Mouse (Mus musculus) ZHBTc4 (cell line): ENCODE data around the gene Gm3880.
A peak's percentile ranks its signal among the peaks of the same experiment; 100 is the strongest.
"Not testable (repeated sequence)": the region's sequence is repeated elsewhere in the genome, so short reads cannot be mapped to it uniquely, and the experiment has no call there.

Source experiments
- DNase-seq: peaks from one replicate; pipeline ENCODE4 v3.0.0-alpha.2; 2011; ENCODE audit warnings: low read depth, low spot score

Gm3880 gene

DNA sequence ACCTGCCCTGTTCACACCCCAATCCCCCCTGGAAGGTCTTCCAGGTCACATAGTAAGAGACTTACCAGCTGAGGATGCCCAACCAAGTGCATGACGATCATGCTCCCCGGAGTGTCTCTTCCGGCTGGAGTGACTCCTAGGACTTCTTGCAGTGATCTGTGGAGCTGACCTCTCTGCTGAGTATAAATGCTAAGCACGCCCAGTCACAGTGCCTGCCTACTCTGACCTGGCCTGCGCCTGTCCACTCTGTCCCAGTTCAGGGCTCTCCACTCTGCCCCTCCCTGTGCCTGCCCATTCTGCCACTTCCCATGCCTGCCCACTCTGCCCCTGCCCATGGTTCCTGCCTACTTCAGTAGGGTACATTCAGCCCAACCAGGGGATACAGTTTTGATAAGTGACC is at the start of gene Gm3880:
Gm3880 (minus strand) TSS at position 101 of the 400 bp plus-strand sequence.
- DNase-seq = not testable (repeated sequence)

DNA sequence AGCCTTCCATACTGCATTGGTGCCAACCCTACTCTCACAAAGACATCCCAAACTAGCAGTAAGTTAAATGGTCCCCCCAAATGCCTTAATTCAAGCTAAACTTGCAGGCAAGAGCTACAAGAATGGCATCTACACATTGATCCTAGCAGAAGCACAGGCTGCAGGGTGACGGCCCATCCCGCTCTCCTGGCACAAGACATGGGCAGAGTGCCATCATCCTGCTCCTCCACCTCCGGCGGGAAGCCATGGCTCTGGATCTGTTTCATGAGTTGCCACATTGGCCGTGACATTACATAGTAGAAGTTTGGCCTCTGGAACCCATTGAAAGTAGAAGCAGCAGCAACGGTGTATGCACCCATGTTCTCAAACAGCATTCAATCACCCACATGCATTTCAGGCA is 37.5 kb upstream of the Gm3880 start:
- not testable (repeated sequence) for DNase-seq

DNA sequence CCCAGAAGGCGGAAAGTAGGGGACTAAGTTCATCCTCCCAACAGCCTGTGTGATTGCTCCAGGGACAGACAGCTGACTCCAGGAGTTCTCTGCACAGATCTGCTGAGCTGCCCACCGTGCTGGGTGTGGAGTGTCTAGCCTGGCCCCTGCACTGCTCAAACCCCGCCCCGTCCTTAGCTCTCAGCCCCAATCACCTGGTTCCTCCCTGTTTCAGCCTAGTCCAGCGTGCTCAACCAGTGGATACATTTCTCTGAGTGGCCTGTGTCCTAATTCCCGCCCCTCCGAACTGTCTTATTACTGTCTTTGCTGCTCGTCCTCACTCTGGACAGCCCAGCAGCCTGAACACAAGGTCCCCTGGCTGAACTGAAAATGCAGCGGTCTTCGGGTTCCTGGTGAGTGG is 20.8 kb upstream of the Gm3880 start, which contains the start of the genes Gm9112 and Dmrtc1b:
Gm9112 (minus strand) TSS at position 101 of the 400 bp plus-strand sequence.
Dmrtc1b (plus strand) TSS at position 331 of the 400 bp plus-strand sequence.
- DNase-seq = not testable (repeated sequence)

DNA sequence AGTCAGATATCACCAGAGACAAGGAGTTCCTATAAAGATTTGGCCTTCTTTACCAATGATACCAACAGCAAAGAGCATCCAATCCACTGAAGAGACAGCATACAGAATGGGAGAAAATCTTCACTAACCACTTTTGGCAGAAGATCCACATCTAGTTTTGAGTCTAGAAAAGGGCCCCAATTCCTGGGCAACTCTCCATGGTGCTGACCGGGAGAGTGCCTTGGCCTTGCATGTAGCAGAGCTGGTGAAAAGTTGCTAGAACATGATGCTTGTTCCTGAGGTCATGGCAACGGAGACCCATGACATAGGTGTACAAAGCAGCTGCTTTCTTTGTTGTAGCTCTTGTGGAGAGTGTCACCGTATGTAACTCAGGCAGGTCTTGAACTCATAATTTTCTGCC is 13.9 kb upstream of the Gm3880 start:
- DNase-seq = peak; percentile 11

DNA sequence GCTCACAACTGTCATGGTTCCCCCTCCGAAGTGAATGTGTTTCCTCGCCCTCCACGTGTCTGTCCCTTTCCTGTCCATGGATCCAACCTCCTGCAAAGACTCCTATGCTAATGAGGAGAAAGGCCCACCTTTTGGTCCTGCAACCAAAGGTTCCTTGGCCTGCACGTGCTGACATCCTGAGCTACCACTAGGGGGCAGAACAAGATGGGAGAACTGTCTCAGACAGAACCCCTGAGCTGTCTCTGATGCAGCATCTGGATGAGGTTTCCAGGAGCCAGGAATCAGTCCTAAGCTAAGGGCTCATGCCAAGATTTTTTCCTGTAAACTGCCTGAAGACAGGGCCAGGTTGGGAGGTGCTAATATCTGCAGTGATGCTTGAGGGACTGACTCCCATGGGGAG is 2.5 kb upstream of the Gm3880 start:
- peak; percentile 39 for DNase-seq

DNA sequence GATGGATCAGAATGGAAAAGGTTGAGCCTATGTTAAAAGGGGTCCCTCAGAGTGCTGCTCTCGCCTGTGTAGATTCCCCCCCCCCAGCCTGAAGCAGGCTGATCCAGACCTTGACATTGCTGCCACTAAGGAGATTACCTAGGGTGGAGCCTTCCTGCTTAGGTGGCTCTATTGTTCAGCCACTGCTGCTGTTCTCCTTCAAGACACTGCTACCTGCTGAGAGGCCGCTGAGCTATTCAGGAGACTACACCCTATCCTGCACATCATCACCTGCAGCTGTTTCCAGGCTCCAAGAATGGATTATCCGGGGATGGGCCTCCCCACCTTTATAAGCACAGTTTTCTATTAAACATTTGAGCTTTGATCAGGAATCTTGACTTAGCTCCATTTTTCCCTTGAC is 2.1 kb downstream of the Gm3880 start:
- DNase-seq = peak; percentile 46

DNA sequence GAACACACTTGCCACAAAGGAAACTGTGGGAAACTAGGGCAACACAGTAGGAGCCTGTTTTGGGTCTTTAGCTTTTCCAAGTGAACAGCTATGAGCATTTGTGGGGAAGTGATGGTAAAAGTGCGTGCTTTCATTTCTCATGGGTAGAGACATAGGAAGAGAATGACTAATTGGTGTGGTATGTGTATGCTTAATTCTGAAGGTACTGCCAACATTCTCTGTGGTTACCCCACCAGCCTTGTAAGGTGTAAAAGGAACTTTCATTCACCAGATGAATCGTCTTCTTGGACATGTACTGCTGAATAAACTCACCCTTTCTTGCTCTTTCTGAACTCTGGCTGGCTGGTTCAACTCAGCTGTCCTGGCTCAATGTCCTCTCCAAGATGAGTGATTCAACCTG is 20.1 kb downstream of the Gm3880 start:
- no peak for DNase-seq

DNA sequence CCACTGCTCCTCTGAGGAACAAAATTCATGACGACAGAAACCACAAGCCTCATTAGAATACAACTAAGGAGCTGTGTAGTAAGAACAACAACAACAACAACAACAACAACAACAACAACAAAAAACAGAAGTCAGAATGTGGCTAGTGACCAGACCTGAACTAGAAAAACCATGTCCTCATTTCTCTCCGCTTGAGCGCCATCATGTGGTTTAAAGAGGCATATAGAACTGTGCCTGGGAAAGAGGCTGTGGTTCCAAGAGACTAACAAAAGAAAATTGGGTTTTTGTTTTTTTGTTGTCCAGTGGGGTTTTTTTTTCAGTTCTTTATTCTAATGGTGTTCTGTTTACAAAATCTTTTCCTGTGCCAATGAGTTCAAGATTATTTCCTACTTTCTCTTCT is 26.1 kb downstream of the Gm3880 start:
- DNase-seq = peak; percentile 28

DNA sequence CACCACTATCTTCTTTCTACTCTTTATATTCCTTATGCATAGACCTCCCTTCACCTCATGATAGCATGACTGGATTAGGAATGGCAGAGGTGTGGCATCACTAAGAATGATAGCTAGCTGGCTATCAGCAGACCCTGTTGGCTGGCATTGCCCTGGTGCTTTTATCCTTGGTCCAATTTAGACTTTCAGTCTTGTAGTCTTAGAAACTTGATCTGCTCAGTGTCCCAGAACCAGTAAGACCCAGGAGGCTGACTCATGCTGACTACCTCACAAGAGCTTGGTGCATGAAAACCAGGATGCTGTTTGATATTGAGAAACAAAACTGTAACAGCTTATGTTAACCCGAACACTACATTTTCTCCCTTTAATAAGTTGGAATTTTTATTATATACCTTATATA is 41.1 kb downstream of the Gm3880 start:
- DNase-seq = no peak

DNA sequence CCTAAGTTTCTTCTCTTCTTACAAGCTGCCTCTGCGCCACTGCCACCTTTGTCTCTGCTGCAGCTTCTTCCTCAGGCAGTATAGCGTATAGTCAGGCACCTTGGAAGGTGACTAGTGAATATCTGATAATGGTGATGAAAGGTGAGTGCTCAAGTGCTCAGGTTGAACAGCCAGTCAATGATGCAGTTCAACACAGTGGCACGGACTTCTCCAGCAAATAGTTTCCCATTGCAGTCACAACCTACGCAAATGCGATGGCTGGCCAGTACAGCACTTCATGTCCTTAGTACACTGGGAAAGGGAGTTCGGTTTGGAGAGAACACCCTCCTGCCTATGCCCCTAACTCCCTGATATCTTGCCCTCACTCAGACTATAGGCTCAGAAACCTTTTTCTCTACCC is 41.6 kb downstream of the Gm3880 start:
- DNase-seq = no peak

DNA sequence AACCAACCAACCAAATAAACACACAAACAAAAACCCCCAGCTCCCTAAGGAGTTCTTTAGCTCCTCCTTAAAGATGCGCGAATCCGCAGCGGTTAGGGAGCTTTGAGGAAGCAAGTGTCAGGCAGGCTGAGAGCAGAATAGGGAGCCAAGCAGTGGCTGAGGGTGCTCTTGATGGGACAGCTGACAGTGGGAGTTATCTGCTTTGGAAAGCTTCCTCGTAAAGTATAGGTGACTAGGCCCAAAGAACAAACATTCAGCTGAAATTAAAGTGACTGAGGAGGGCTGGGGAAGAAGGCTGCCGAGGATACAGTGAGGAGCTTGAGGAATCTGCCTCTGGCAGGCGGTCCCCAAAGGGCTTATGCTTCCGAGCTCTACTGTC is 42.2 kb downstream of the Gm3880 start:
- DNase-seq = peak; percentile 35

DNA sequence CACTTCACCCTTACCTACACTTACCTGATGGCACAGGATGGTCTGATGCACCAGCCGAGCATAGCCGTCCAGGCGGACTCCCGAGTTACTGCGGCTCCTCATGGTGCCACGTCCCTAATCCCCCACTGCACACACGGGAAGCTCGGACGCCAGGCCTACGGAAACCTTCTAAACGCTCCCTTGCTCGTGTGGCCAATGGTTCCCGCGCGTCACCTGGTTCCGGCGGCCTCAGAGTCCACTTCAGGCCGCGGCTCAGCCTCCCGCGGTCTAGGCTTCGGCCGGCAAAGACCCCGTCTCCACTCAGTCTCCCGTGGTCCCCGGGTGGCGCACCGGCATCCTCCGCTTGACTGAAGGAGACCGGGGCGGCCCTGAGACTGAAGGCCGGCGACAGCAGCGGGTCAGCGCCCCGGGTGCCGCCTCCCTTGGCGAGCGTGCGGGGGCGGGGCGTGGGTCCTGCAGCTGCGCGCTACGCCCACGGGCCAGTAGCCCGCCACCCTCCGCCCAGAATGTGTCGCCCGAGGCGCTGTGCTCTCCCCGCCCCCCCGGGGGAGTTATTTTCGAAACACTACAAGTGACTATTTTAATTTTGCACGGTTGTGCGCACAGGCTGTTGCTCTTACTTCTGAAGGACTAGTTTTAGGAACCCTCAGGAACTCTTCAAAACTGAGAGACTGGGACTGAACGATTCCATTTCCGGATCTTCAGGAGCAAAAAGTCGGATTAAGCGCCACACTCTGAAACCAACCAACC is 42.8 kb downstream of the Gm3880 start, which contains the start of gene Phka1:
Phka1 (minus strand) TSS at position 424 of the 750 bp plus-strand sequence.
- DNase-seq = peak; percentile 67
